Mouse (Mus musculus): ENCODE data around the gene Stk24. TPM values are rescaled to one million over a fixed set of nuclear protein-coding genes. Genes with fewer than 3 reads are reported as not detected.
A peak's percentile ranks its signal among the peaks of the same experiment; 100 is the strongest.

Gene Stk24
- polyA plus RNA-seq, 1 experiment from 2014 or later = 27.3 TPM

DNA sequence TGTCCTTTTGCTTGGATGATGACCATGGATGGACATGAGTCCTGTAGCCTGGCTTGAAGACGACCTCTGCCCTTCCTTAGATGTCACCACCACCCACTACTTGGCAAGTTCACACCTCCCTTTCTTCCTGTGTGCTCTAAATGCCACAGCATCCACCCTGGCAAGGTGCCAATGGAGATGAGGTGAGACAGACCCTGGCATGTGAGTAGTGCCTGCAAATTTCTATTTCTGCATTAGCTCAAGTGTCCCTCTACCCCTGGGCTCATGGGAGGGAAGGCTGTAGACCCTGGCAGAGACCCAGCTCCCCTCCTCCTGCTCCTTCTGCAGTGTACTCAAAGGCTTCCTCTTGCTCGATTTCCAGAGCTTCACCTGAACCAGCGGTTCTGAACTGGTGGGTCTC lies 64.9 kb downstream of the Stk24 start:
- no peak for ATAC-seq
- H3K4me2 ChIP-seq (ENCODE audit: low read depth, low read length) = no peak overlapping the region
- no peak overlapping the region for H3K4me3 ChIP-seq (ENCODE audit: low read length)
- H3K27ac ChIP-seq (ENCODE audit: low read length) = no peak overlapping the region
- 67% methylated on average over 3 of the region's 3 CpGs for WGBS
- no peaks in the 10 kb centered on the region for H3K27me3 ChIP-seq (replicated peaks; ENCODE audit: control insufficient read depth, insufficient read depth, low read length)
- H3K9ac ChIP-seq (ENCODE audit: low read depth, low read length) = no peak overlapping the region
- H3K4me1 ChIP-seq (ENCODE audit: control insufficient read depth, insufficient read depth, low read length) = peaks cover 54% of the 10 kb centered on the region
- H3K36me3 ChIP-seq (ENCODE audit: control insufficient read depth, insufficient read depth, low read length) = no peaks in the 10 kb centered on the region
- H3K9me3 ChIP-seq (ENCODE audit: control insufficient read depth, low read length) = no peaks in the 10 kb centered on the region

DNA sequence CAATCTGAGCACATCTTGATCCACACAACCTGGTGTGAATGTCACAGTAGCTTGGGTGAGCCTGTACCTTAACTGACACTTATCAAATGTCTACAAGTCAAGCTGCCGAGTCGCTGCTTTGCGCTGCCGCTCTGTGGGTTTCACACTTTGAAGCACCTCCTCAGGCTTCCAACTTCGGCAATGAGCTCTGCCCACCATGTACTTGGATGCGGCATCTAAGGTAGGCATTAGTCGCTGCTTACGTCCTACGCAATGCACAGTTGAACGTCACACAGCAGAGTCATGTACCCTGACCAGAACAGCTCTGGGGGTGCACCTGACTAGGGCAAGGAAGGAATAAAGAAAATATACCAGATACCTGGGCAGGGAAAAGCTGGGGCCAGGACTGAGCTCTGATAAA lies 66.5 kb downstream of the Stk24 start:
- Histone ChIP-seq H3K4me2 (ENCODE audit: low read depth, low read length) (no peak overlapping the region), H3K9ac (ENCODE audit: low read depth, low read length) (no peak overlapping the region), H3K9me3 (ENCODE audit: control insufficient read depth, low read length) (no peaks in the 10 kb centered on the region), H3K27ac (ENCODE audit: low read length) (no peak overlapping the region), H3K4me3 (ENCODE audit: low read length) (no peak overlapping the region), H3K4me1 (ENCODE audit: control insufficient read depth, insufficient read depth, low read length) (peaks cover 63% of the 10 kb centered on the region), H3K36me3 (ENCODE audit: control insufficient read depth, insufficient read depth, low read length) (no peaks in the 10 kb centered on the region), H3K27me3 (replicated peaks; ENCODE audit: control insufficient read depth, insufficient read depth, low read length) (no peaks in the 10 kb centered on the region)
- WGBS = 92% methylated on average over 10 of the region's 10 CpGs
- no peak for ATAC-seq

DNA sequence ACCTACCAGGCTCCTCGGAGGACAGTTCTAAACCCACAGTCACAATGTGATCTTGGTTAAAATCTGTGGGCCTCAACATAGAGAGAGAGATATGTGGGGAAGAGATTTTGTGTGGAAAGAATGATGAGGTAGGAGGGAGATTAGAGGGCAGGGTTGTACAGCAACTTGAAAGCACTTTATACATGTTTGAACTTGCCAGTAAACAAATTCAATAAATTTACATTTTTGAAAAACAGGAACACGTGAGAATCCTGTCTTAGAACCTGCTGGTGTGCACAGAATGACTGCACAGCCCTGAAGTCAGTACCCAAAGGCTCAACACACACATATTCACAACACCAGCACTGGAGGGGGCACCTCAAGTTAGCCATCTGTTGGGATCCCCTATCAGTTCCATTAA lies 68.7 kb downstream of the Stk24 start:
- peaks cover 51% of the 10 kb centered on the region for H3K4me1 ChIP-seq (ENCODE audit: control insufficient read depth, insufficient read depth, low read length)
- H3K9me3 ChIP-seq (ENCODE audit: control insufficient read depth, low read length) = no peaks in the 10 kb centered on the region
- no peak overlapping the region for H3K9ac ChIP-seq (ENCODE audit: low read depth, low read length)
- no peaks in the 10 kb centered on the region for H3K36me3 ChIP-seq (ENCODE audit: control insufficient read depth, insufficient read depth, low read length)
- ATAC-seq = no peak
- H3K27ac ChIP-seq (ENCODE audit: low read length) = no peak overlapping the region
- no peak overlapping the region for H3K4me2 ChIP-seq (ENCODE audit: low read depth, low read length)
- 75% methylated on average over 2 of the region's 2 CpGs for WGBS
- H3K4me3 ChIP-seq (ENCODE audit: low read length) = no peak overlapping the region
- H3K27me3 ChIP-seq (replicated peaks; ENCODE audit: control insufficient read depth, insufficient read depth, low read length) = no peaks in the 10 kb centered on the region

DNA sequence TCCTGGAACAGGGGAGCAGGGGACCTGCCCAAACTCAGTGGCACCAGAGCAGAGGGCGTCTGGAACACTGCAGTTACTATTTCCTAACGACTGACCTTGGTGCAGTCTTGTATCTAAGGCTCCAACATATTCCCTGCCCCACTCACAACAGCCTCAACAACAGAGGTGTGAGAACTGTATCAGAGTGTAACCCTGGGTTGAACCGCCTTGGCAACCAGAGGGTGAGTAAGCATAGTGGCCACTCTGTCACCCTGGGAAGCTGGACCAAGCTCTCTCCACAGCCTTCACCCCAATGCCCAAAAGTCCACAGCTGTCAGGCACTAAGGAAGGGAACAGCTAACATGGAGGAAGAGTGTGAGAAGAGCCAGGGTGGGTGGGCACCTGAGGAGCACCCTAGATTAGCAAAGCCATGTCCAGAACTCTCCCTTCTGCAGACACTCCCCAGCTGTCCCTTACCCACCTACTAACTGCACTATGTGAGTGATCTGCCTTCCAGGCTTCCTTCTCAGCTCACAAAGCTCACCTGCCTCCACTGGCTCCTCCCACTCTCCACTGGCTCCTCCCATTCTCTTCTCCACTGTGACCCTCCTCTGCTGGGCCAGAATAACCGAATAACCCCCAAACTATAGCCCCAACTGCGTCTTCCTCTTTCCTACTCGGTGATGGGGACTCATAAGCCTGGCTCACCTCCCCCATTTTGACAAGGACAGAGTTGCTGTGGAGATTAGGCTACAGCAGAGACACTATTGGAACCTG lies 69.3 kb downstream of the Stk24 start:
- no peak overlapping the region for H3K9ac ChIP-seq (ENCODE audit: low read depth, low read length)
- no peak overlapping the region for H3K27ac ChIP-seq (ENCODE audit: low read length)
- no peak overlapping the region for H3K4me3 ChIP-seq (ENCODE audit: low read length)
- no peaks in the 10 kb centered on the region for H3K27me3 ChIP-seq (replicated peaks; ENCODE audit: control insufficient read depth, insufficient read depth, low read length)
- peaks cover 46% of the 10 kb centered on the region for H3K4me1 ChIP-seq (ENCODE audit: control insufficient read depth, insufficient read depth, low read length)
- H3K4me2 ChIP-seq (ENCODE audit: low read depth, low read length) = no peak overlapping the region
- ATAC-seq = peak; percentile 30
- WGBS = 74% methylated on average over 6 of the region's 6 CpGs
- H3K9me3 ChIP-seq (ENCODE audit: control insufficient read depth, low read length) = no peaks in the 10 kb centered on the region
- H3K36me3 ChIP-seq (ENCODE audit: control insufficient read depth, insufficient read depth, low read length) = no peaks in the 10 kb centered on the region

DNA sequence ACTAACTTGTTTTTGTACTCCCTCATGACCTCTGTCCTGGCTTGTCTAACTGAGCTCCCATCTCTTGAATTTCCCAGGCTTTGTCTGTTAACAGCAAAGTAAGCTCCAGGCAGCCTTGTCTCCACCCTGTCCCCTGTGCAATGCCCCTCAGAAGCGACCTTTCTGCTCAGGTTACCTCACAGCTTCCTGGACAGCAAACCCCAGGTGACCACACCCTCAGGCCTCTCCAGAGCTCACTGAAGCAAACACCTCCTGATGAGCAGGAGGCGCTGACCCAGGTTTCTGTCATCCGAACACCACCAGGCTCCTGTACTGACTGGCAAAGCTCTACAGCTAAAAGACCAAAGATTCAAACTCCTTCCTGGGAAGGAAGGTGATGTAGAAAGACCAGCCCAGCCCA lies 69.9 kb downstream of the Stk24 start:
- Histone ChIP-seq H3K9me3 (ENCODE audit: control insufficient read depth, low read length) (no peaks in the 10 kb centered on the region), H3K36me3 (ENCODE audit: control insufficient read depth, insufficient read depth, low read length) (no peaks in the 10 kb centered on the region), H3K4me1 (ENCODE audit: control insufficient read depth, insufficient read depth, low read length) (peaks cover 43% of the 10 kb centered on the region), H3K4me3 (ENCODE audit: low read length) (no peak overlapping the region), H3K9ac (ENCODE audit: low read depth, low read length) (no peak overlapping the region), H3K27ac (ENCODE audit: low read length) (peak overlapping the region; percentile 14; the same call in 1 of the 2 replicates), H3K4me2 (ENCODE audit: low read depth, low read length) (no peak overlapping the region), H3K27me3 (replicated peaks; ENCODE audit: control insufficient read depth, insufficient read depth, low read length) (no peaks in the 10 kb centered on the region)
- WGBS = 52% methylated on average over 3 of the region's 3 CpGs
- ATAC-seq = peak; percentile 77

DNA sequence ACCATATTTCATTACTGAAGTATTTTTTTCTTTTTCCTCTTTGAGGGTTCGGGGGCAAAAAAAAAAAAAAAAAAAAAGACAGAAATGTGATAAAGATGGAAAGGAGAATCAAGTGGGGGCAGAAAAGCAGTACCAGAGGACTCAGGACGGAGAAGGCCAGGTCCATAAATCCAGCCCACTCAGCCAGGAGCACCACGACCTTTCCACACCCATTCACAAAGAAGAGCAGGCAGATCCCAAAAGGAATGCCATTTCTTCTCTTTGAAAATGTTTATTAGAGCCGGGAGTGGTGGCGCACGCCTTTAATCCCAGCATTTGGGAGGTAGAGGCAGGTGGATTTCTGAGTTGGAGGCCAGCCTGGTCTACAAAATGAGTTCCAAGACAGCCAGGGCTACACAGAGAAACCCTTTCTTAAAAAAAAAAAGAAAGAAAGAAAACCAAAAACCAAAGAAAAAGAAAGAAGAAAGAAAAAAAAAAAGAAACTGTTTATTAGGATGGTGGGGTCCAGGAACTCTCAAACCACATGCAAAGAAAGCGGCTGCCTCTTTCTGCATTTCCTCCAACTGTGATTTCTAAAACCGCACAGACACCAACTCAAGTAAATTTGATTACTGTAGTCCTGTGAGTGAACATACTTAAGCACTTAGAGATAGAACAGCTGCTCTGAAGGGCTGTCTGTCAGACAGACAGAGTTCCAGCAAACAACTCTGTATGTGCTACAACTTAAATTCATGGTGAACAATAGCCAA lies 74.3 kb downstream of the Stk24 start:
- no peak for ATAC-seq
- no peak overlapping the region for H3K4me2 ChIP-seq (ENCODE audit: low read depth, low read length)
- no peak overlapping the region for H3K4me3 ChIP-seq (ENCODE audit: low read length)
- H3K9ac ChIP-seq (ENCODE audit: low read depth, low read length) = no peak overlapping the region
- H3K27me3 ChIP-seq (replicated peaks; ENCODE audit: control insufficient read depth, insufficient read depth, low read length) = no peaks in the 10 kb centered on the region
- H3K27ac ChIP-seq (ENCODE audit: low read length) = no peak overlapping the region
- no peaks in the 10 kb centered on the region for H3K9me3 ChIP-seq (ENCODE audit: control insufficient read depth, low read length)
- 57% methylated on average over 8 of the region's 8 CpGs for WGBS
- H3K4me1 ChIP-seq (ENCODE audit: control insufficient read depth, insufficient read depth, low read length) = peaks cover 30% of the 10 kb centered on the region
- H3K36me3 ChIP-seq (ENCODE audit: control insufficient read depth, insufficient read depth, low read length) = 0 out of 2 replicates have a peak, but pooled peaks cover 6% of the 10 kb centered on the region

DNA sequence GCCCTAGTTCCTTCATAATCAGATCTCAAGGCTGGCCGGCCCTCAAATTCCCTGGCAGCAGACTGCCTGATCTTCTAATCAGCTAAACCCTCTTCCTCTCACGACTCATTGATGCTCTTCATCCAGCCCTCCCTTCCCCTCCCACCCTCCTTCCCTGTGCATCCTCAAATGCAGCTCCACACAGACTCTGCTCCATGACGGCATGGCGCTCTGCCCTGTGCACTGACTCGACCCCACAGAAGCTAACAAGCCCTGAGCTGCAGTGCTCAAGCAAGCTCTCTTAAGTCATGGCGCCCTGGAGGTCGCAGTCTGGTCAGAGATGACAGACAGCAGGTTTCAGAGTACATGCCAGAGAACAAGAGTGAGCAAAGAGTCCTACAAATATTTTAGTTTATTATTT lies 75.3 kb downstream of the Stk24 start:
- Histone ChIP-seq H3K9me3 (ENCODE audit: control insufficient read depth, low read length) (no peaks in the 10 kb centered on the region), H3K4me3 (ENCODE audit: low read length) (no peak overlapping the region), H3K36me3 (ENCODE audit: control insufficient read depth, insufficient read depth, low read length) (peaks cover 6% of the 10 kb centered on the region; the same call in 1 of the 2 replicates), H3K4me2 (ENCODE audit: low read depth, low read length) (no peak overlapping the region), H3K27ac (ENCODE audit: low read length) (no peak overlapping the region), H3K27me3 (replicated peaks; ENCODE audit: control insufficient read depth, insufficient read depth, low read length) (no peaks in the 10 kb centered on the region), H3K9ac (ENCODE audit: low read depth, low read length) (no peak overlapping the region), H3K4me1 (ENCODE audit: control insufficient read depth, insufficient read depth, low read length) (peaks cover 28% of the 10 kb centered on the region)
- WGBS = 52% methylated on average over 7 of the region's 7 CpGs
- 0 out of 2 replicates have a peak, but pooled peaks have one; percentile 34 for ATAC-seq

DNA sequence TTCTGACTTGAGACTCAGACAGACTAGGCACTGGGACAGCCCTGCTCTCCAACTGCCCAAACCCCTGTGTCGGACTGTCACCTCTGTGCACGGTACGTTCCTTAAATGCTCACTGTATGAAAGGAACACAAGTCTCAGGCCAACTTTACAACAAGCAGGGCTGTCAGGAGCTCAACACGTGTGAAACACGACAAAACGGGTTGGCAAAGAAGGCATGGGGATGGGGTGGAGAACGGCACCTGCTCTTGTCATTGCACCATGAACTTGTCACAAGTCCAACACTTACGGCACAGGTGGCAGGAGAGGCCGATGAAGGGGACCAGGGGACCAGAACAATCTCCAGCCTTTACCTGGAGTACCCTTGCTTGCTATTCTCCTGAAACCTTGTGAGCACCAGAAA lies 80.7 kb downstream of the Stk24 start:
- Histone ChIP-seq H3K4me2 (ENCODE audit: low read depth, low read length) (peak overlapping the region; percentile 11; the same call in 1 of the 2 replicates), H3K9me3 (ENCODE audit: control insufficient read depth, low read length) (no peaks in the 10 kb centered on the region), H3K4me1 (ENCODE audit: control insufficient read depth, insufficient read depth, low read length) (peaks cover 23% of the 10 kb centered on the region), H3K27ac (ENCODE audit: low read length) (peak overlapping the region; percentile 81), H3K9ac (ENCODE audit: low read depth, low read length) (peak overlapping the region; percentile 25; the same call in 1 of the 2 replicates), H3K27me3 (replicated peaks; ENCODE audit: control insufficient read depth, insufficient read depth, low read length) (no peaks in the 10 kb centered on the region), H3K4me3 (ENCODE audit: low read length) (no peak overlapping the region), H3K36me3 (ENCODE audit: control insufficient read depth, insufficient read depth, low read length) (peaks cover 10% of the 10 kb centered on the region; the same call in 1 of the 2 replicates)
- peak; percentile 32 for ATAC-seq
- WGBS = 62% methylated on average over 9 of the region's 9 CpGs

DNA sequence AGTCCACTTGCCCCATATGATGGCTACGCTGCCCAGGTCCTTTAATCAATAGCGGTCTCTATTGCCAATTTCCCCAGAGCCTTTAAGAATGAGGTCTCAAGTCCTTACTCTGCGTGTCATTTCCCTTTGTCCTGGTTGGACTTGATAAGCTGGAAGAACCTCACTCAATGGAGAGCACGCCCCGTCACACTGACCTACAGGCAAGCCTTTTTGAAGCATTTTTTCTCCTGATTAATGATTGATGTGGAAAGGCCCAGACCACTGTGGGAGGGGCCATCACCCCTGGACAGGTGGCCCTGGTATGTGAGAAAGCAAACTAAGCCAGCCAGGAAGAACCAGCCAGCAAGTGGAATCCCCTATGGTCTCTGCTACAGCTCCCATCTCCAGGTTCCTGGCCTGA lies 81.3 kb downstream of the Stk24 start:
- WGBS = 64% methylated on average over 5 of the region's 5 CpGs
- H3K4me3 ChIP-seq (ENCODE audit: low read length) = no peak overlapping the region
- H3K4me2 ChIP-seq (ENCODE audit: low read depth, low read length) = peak overlapping the region; percentile 11; the same call in 1 of the 2 replicates
- no peaks in the 10 kb centered on the region for H3K27me3 ChIP-seq (replicated peaks; ENCODE audit: control insufficient read depth, insufficient read depth, low read length)
- H3K9ac ChIP-seq (ENCODE audit: low read depth, low read length) = peak overlapping the region; percentile 25; the same call in 1 of the 2 replicates
- peak; percentile 91 for ATAC-seq
- peaks cover 20% of the 10 kb centered on the region for H3K4me1 ChIP-seq (ENCODE audit: control insufficient read depth, insufficient read depth, low read length)
- H3K27ac ChIP-seq (ENCODE audit: low read length) = peak overlapping the region; percentile 81
- no peaks in the 10 kb centered on the region for H3K9me3 ChIP-seq (ENCODE audit: control insufficient read depth, low read length)
- peaks cover 16% of the 10 kb centered on the region for H3K36me3 ChIP-seq (ENCODE audit: control insufficient read depth, insufficient read depth, low read length)
